Mouse (Mus musculus): ENCODE measurements around the gene Lamb3. TPM values are rescaled to one million over a fixed set of nuclear protein-coding genes. Genes with fewer than 3 reads are reported as not detected.

Gene Lamb3
- polyA plus RNA-seq, 1 experiment from 2014 or later = 0.62 TPM

- Histone ChIP-seq H3K27ac (no peak overlapping the region), H3K36me3 (no peaks in the 10 kb centered on the region), H3K4me2 (replicated peaks) (no peak overlapping the region), H3K4me1 (replicated peaks) (no peaks in the 10 kb centered on the region), H3K9ac (replicated peaks) (no peak overlapping the region), H3K4me3 (replicated peaks) (no peak overlapping the region), H3K27me3 (no peaks in the 10 kb centered on the region), H3K9me3 (no peaks in the 10 kb centered on the region)
- ATAC-seq = peak; percentile 77; the same call in 1 of the 2 replicates
- WGBS = 29% methylated on average over 3 of the region's 3 CpGs
These were observed 48.2 kb downstream of the Lamb3 start for GRCm38 (mm10) chr1:193255488-193256288.

DNA sequence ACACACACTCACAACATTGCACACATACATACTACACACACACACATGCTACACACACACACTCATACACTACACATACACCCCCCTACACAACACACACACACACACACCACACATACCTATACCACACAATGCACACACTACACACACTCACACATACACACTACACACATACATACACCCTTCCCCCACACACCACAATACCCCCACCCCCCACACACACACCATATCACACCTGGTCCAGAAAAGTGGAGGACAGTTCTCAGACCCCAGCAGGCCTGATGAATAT, 48.7 kb downstream of the Lamb3 start:
- Histone ChIP-seq H3K4me2 (replicated peaks) (no peak overlapping the region), H3K27ac (no peak overlapping the region), H3K9me3 (no peaks in the 10 kb centered on the region), H3K4me1 (replicated peaks) (no peaks in the 10 kb centered on the region), H3K27me3 (no peaks in the 10 kb centered on the region), H3K36me3 (no peaks in the 10 kb centered on the region), H3K4me3 (replicated peaks) (no peak overlapping the region), H3K9ac (replicated peaks) (no peak overlapping the region)
- ATAC-seq = peak; percentile 65; the same call in 1 of the 2 replicates

DNA sequence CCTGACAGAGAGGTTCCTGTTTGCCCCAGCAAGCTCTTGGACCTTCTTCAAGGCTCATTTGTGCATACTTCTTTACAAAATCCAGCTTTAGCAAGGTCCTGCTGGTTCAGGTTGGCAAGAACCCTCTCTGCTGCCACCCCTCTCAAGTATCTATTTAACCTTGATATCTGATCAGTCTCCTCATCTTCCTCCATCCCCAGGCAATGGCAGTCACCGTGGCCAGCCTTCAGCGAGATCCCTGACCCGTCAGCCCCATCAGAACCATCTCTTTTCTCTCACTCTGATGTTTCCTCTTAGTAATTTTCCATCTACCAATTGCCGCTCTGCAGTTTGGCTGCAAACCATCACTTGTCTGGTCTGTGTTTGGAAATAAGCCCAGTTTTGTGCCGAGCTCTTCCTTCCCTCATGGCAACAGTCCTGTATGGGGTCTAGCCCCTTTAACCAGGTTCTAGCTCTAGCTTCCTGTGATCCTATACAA, 49.2 kb downstream of the Lamb3 start:
- no peaks in the 10 kb centered on the region for H3K36me3 ChIP-seq
- no peak overlapping the region for H3K4me2 ChIP-seq (replicated peaks)
- ATAC-seq = no peak
- H3K9me3 ChIP-seq = no peaks in the 10 kb centered on the region
- no peaks in the 10 kb centered on the region for H3K27me3 ChIP-seq
- H3K27ac ChIP-seq = no peak overlapping the region
- no peak overlapping the region for H3K9ac ChIP-seq (replicated peaks)
- 78% methylated on average over 5 of the region's 5 CpGs for WGBS
- H3K4me1 ChIP-seq (replicated peaks) = no peaks in the 10 kb centered on the region
- H3K4me3 ChIP-seq (replicated peaks) = no peak overlapping the region

DNA sequence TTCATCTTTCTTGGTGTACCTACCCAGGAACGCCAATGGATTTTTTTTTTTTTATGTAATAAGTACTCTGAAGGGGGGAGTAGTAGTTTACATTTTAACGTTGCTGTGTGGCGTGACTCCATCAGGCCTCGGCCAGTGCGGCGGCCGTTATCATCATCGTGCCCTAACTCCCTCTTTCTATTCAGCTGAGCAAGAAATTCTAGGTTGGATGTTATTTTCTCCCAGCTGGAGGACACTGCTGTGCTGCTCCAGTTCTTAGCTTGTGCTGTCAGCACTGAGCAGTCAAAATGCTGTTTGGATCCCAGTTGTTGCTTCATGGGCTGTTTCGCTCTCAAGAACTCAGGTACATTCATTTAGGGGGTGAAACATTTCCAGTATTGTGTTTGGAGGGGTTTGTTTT, 52.1 kb downstream of the Lamb3 start:
- no peaks in the 10 kb centered on the region for H3K36me3 ChIP-seq
- H3K27ac ChIP-seq = no peak overlapping the region
- H3K4me3 ChIP-seq (replicated peaks) = no peak overlapping the region
- ATAC-seq = no peak
- no peak overlapping the region for H3K9ac ChIP-seq (replicated peaks)
- no peak overlapping the region for H3K4me2 ChIP-seq (replicated peaks)
- no peaks in the 10 kb centered on the region for H3K27me3 ChIP-seq
- H3K9me3 ChIP-seq = no peaks in the 10 kb centered on the region
- no peaks in the 10 kb centered on the region for H3K4me1 ChIP-seq (replicated peaks)
- 90% methylated on average over 9 of the region's 9 CpGs for WGBS

GRCm38 (mm10) chr1:193261897-193262548, 54.5 kb downstream of the Lamb3 start:
- Histone ChIP-seq H3K4me2 (replicated peaks) (no peak overlapping the region), H3K36me3 (no peaks in the 10 kb centered on the region), H3K27ac (no peak overlapping the region), H3K9me3 (no peaks in the 10 kb centered on the region), H3K9ac (replicated peaks) (no peak overlapping the region), H3K4me1 (replicated peaks) (no peaks in the 10 kb centered on the region), H3K4me3 (replicated peaks) (no peak overlapping the region), H3K27me3 (no peaks in the 10 kb centered on the region)
- 80% methylated on average over 7 of the region's 7 CpGs for WGBS
- ATAC-seq = no peak

DNA sequence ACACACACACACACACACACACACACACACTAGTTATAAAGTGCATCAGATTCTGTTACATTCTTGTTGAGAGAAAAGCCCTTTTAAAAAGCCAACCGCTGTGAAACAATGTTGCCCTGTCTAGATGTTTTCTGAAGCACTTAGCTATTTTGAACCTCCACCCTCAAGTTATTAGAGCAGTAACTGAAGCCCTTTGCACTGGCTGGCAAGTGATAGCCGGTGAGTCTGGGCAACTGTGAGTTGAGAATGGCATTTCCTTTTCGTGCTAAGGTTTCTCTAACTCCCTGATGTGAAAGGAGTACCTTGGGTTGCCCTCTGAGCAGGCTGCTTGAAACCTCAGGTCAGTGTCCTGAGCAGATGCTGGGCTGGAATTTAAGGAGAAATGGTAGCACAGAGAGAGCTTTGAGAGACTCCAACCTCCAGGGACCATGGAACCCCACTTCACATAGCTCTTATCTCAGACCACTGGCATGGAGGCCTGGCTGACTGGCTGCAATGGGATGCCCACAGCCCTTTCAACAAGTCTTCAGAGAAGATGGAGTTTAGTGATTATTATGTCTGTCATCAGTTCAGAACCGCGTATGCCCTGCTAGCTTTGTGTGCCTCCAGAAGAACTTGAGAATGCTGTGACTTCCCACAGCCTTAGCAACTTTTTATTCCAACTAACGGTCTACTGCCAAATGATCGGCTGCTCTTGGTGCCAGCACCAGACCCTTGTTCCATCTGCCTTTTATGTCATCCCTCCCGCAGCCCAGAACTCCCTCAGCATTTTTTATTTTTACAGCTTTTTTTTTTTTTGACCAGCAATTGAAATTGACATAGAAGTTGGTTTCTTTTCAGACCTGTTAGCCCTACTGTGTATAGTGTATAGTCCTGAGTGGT, 55.8 kb downstream of the Lamb3 start:
- no peaks in the 10 kb centered on the region for H3K36me3 ChIP-seq
- 85% methylated on average over 8 of the region's 8 CpGs for WGBS
- no peak overlapping the region for H3K27ac ChIP-seq

DNA sequence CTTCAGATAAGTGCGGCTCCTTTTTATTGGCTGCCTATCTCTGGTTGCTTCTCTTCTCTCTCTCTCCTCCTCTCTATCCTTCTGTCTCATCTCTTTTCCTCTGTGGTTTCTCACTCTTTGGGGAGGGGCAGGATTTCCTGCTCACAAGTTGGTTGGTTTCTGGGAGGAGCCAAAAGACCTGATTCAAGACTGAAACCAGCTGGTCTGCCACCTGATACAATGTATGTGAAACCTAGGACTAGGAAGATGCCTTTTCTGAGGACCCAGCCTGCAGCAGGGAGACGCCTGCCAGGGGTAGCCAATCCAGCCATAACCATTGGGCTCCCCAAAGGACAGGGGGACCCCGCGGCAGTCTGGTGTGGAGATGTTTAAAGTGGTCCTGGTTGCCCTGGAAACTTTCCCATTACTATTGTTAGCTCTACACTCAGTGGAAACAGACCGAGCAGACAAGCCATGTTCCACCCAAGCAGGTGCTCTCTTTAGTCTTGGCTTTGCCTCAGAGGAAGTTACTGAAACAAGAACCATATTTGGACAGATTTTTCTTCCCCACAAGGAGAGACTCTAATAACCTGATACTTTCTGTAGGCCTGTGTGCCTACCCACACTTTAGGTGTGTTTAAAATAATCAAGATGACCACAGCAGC, 56.6 kb downstream of the Lamb3 start, which contains the start of gene Hsd11b1:
Gene Hsd11b1, minus strand, starts transcription at position 121 of the 644 bp plus-strand sequence.
- no peak within 1 kb of the TSS for H3K4me2 ChIP-seq (replicated peaks)
- H3K4me1 ChIP-seq (replicated peaks) = no peaks in the 10 kb centered on the region
- H3K27me3 ChIP-seq = no peaks in the 10 kb centered on the region
- 67% methylated on average over 5 of the region's 5 CpGs for WGBS
- H3K9ac ChIP-seq (replicated peaks) = no peak within 1 kb of the TSS
- no peaks in the 10 kb centered on the region for H3K9me3 ChIP-seq
- H3K27ac ChIP-seq = no peak within 1 kb of the TSS
- no peaks in the 10 kb centered on the region for H3K36me3 ChIP-seq
- no peak within 1 kb of the TSS for H3K4me3 ChIP-seq (replicated peaks)
- no peak for ATAC-seq

More for the DNA sequence above, 55.8 kb downstream of the Lamb3 start:
- Histone ChIP-seq H3K27me3 (no peaks in the 10 kb centered on the region), H3K9me3 (no peaks in the 10 kb centered on the region), H3K4me1 (replicated peaks) (no peaks in the 10 kb centered on the region), H3K4me3 (replicated peaks) (no peak overlapping the region), H3K4me2 (replicated peaks) (no peak overlapping the region), H3K9ac (replicated peaks) (no peak overlapping the region)
- no peak for ATAC-seq

DNA sequence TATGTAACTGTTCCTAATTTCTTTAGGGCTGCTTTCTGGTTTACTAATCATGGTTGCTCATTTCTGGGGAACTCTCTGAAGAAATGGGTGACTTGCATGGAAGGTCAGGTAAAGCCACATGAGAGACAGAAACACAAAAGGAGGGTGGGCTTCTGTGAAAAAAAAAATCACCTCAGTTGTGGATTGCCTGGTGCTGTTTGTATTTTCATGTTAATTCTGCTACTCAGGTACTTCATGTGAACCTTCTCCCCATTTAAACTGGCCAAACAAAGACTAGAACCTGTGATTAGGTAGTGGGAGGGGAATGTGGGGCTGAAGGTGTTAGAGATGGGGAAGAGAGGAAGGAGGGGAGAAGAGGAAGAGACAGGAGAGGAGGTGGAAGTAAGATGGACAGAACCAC, 58.2 kb downstream of the Lamb3 start:
- H3K4me1 ChIP-seq (replicated peaks) = no peaks in the 10 kb centered on the region
- no peaks in the 10 kb centered on the region for H3K36me3 ChIP-seq
- H3K4me3 ChIP-seq (replicated peaks) = no peak overlapping the region
- no peaks in the 10 kb centered on the region for H3K9me3 ChIP-seq
- no peak for ATAC-seq
- no peaks in the 10 kb centered on the region for H3K27me3 ChIP-seq
- H3K4me2 ChIP-seq (replicated peaks) = no peak overlapping the region
- H3K27ac ChIP-seq = no peak overlapping the region
- H3K9ac ChIP-seq (replicated peaks) = no peak overlapping the region

GRCm38 (mm10) chr1:193270965-193271763, 63.7 kb downstream of the Lamb3 start:
- Histone ChIP-seq H3K4me3 (replicated peaks) (no peak overlapping the region), H3K9me3 (no peaks in the 10 kb centered on the region), H3K4me2 (replicated peaks) (peak overlapping the region; percentile 63; the same call in 1 of the 2 replicates), H3K36me3 (no peaks in the 10 kb centered on the region), H3K4me1 (replicated peaks) (peaks cover 19% of the 10 kb centered on the region), H3K9ac (replicated peaks) (no peak overlapping the region), H3K27ac (no peak overlapping the region), H3K27me3 (no peaks in the 10 kb centered on the region)
- no peak for ATAC-seq
- 74% methylated on average over 6 of the region's 6 CpGs for WGBS

- H3K9me3 ChIP-seq = no peaks in the 10 kb centered on the region
- H3K4me1 ChIP-seq (replicated peaks) = peaks cover 19% of the 10 kb centered on the region
- no peaks in the 10 kb centered on the region for H3K36me3 ChIP-seq
- peak overlapping the region; percentile 74 for H3K27ac ChIP-seq
- peak overlapping the region; percentile 39 for H3K4me3 ChIP-seq (replicated peaks)
- no peaks in the 10 kb centered on the region for H3K27me3 ChIP-seq
- H3K4me2 ChIP-seq (replicated peaks) = peak overlapping the region; percentile 63
- peak; percentile 80 for ATAC-seq
- WGBS = 9% methylated on average over 24 of the region's 24 CpGs
- H3K9ac ChIP-seq (replicated peaks) = peak overlapping the region; percentile 58
These were observed 64.8 kb downstream of the Lamb3 start for GRCm38 (mm10) chr1:193272137-193272915.

All from midbrain, embryonic 13.5 days (tissue).